Mouse (Mus musculus) retina, postnatal 1 day (tissue): ENCODE data around the gene Pxn.
"Not testable (repeated sequence)": the region's sequence is repeated elsewhere in the genome, so short reads cannot be mapped to it uniquely, and the experiment has no call there.

Experiments
- DNase-seq: peaks from one replicate; pipeline ENCODE4 v3.0.0-alpha.2; 2012

The Pxn gene

GRCm38 (mm10) chr5:115487353-115487752 is 19.1 kb upstream of the Pxn start:
- no peak for DNase-seq

GRCm38 (mm10) chr5:115487942-115488580 is 18.4 kb upstream of the Pxn start:
- DNase-seq: no peak

- no peak for DNase-seq
Measured at GRCm38 (mm10) chr5:115488841-115489698, 17.4 kb upstream of the Pxn start.

- DNase-seq: peak; percentile 99
Measured at GRCm38 (mm10) chr5:115489699-115490637, 16.5 kb upstream of the Pxn start.

DNA sequence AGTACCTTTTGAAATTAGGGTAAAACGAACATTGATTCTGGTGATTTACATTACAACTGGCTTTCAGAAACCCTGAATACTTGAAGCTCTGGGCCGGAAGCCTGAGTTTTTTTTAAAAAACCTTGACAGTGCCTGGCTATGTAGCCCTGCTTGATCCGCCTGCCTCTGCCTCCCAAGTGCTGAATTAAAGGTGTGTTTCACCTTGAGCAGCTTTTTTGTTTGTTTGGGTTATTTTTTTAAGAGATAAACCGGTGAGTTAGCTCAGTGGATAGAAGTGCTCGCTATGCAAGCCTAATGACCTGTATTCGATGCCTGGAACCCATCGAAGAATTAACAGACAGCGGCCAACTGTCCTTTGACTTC is 15.9 kb upstream of the Pxn start:
- no peak for DNase-seq

- peak; percentile 69 for DNase-seq
Measured at GRCm38 (mm10) chr5:115491076-115491475, 15.4 kb upstream of the Pxn start.

- peak; percentile 66 for DNase-seq
Measured at GRCm38 (mm10) chr5:115491771-115492322, 14.6 kb upstream of the Pxn start.

DNA sequence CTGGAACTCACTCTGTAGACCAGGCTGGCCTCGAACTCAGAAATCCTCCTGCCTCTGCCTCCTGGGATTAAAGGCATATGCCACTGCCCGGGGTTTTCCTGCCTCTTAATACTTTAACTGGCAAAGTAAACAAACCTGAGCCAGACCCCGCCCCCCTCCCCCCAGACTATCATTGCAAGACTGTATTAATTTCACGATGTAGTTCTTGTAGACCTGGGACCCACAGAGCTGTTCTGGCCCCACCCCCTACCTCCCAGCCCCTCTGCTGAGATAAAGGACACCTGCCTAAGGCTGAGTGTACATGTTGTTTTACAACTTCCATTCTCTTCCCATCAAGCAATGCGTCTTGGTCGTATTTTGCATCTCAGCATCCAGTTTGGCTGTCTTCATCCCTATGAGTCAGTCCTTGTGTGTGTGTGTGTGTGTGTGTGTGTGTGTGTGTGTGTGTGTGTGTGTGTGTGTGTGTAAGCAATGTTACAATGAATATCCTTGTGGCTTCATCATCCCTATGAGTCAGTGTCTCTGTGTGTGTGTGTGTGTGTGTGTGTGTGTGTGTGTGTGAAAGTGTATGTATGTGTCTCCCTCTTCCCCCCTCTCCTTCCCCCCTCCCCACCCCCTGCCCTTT is 13.7 kb upstream of the Pxn start:
- DNase-seq: no peak

DNA sequence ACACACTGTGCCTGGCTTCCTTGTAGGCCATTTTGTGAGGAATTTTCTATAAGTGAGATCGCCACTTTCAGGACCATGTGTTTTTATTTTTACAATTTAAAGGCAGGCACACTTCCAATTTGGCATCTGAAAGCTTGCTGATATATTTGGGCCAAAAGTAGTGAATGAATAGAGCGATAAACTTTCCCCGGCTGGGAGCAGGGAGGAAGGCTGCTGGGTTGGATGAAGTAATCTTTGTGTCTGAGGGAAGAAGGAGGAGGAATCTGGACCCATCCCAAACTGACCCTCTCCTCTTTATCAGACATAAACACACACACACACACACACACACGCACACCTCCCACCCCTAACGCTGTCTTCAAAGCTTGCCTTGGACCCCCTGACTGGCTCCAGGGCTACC is 13.0 kb upstream of the Pxn start:
- no peak for DNase-seq

DNA sequence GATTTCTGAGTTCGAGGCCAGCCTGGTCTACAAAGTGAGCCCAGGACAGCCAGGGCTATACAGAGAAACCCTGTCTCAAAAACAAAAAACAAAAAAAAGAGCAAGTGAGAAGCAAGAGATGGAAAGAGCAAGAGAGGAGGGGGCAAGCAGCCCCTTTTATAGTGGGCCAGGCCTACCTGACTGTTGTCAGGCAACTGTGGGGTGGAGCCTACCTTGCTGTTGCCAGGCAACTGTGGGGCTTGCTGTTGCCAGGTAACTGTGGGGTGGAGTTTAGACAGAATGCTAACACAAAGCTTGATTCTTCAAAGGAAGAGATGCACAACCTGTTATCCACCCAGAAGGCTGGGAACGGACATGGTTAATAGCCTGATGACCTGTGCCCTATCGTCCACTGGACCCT is 10.9 kb upstream of the Pxn start:
- not testable (repeated sequence) for DNase-seq

- DNase-seq: no peak
Measured at GRCm38 (mm10) chr5:115497033-115497432, 9.4 kb upstream of the Pxn start.

DNA sequence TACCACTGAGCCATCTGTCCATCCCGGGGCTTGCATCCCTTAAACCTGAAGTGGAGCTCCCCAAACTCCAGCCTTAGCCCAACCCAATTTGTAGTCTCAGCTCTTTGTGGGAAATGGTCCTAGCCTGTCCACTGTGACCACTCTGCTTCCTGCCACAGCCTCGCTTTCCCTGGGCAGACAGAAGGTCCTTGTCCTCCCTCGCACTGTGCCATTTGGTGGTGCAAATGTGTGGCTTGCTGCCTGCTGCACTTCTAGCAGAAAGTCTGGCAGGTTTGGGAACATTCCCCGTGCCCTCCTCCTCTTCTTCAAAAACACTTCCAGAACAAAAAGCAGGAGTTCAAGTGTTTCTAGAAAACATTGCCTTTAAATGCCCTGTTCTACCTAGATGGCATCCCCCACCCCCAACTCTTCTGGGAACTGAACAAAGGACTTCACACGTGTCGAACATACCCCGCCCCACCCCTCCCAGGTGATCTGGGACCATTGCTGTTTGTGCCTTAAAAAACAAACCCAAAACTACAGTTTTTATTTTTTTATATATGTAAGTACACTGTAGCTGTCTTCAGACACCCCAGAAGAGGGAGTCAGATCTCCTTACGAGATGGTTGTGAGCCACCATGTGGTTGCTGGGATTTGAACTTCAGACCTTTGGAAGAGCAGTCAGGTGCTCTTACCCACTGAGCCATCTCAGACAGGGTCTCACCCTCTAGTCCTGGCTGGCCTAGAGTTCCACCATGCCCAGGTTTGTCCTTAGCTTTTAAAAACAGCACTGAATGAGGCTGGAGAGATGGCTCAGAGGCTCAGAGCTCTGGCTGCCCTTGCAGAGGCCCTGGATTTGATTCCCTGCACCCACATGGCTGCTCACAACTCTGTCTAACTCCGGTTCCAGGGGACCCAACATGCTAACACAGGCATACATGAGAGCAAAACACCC is 7.9 kb upstream of the Pxn start:
- DNase-seq: no peak

- no peak for DNase-seq
Measured at GRCm38 (mm10) chr5:115500383-115500935, 6.0 kb upstream of the Pxn start.

DNA sequence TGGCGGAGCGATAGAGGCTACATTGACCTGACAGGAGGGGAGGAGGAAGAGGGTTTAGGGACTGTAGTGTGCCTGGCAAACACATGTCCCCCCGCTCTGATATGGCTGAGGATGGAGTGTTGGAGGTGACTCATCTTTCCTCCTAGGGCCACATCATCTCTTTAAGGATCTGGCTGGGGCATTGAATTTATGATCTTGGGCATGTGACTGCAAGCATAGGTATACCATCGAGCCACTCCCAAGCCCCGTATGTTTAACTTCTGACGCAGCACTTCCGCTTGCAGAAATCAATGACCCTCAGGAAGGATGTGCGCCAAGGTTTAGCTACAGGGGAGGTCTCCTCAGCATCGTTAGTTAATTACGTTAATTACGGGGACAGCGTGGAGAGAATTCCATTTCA is 3.4 kb upstream of the Pxn start:
- DNase-seq: no peak

- DNase-seq: not testable (repeated sequence)
Measured at GRCm38 (mm10) chr5:115505617-115506016, 859 bp upstream of the Pxn start.

GRCm38 (mm10) chr5:115507267-115507980 is 948 bp downstream of the Pxn start:
- no peak for DNase-seq

- DNase-seq: no peak
Measured at GRCm38 (mm10) chr5:115507981-115508858, 1.7 kb downstream of the Pxn start.

GRCm38 (mm10) chr5:115508859-115509147 is 2.3 kb downstream of the Pxn start:
- peak; percentile 55 for DNase-seq

DNA sequence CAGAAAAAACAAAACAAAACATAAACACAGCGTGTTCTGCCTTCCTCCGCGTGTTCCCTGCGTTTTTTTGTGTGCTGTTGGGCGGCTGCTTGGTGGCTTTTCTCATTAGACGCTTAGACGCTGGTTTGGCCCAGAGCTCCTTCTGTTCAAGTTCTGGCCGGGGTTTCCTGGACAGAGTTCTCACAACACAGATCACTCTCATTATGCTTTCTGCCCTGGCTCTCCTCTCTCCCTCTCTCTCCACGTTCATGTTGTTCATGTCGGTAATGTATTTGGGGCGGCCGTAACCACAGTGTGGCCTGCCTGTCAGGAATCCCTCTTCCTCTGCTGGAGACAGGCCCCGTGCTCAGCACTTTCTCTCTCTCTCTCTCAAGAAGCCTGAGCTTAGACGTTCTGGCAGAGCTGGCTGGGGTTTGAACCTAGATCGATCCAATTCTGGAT is 2.9 kb downstream of the Pxn start:
- no peak for DNase-seq
